Mouse (Mus musculus) right cerebral cortex, postnatal 25 days (tissue): ENCODE results near the gene Mutyh.
"Not testable (repeated sequence)": the region's sequence is repeated elsewhere in the genome, so short reads cannot be mapped to it uniquely, and the experiment has no call there.

Experiments
- DNase-seq: peaks from one replicate; pipeline ENCODE4 v3.0.0; 2022

The Mutyh gene

DNA sequence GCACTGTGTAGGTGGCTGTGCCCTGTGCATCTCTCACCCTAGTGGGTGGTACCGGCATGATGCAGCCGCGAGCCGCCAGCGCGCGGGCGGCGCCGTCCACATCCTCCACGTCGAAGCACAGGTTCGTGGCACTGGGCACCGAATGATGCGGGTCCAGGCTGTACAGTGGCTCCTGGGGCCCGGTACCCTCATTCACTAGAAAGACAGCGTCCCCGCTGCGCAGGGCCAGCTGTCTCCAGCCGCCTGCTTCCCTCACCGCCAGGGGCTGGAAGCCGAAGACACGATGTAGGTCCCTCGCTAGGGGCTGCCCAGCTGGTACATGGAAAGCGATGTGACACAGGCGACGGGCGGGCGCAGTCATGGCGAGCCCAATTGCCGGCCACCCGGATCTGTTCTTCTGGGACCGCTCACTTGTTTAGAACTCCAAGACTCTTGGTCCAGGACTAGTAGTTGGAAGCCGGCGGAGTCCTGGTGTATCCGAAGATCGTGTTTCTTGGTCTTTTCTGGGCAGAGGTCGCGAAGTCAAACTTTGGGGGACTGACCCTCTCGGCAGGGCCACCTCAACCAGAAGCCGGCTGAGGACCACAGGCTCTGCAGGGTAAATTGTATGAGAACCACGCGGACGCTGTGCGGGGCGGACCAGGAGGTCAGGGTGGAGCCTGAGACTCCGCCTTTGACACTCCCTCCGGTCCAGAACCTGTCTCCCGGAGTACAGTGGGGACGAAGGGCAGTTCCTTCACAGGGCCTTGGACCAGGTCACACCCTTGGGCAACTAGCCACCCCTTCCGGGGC, 13.6 kb downstream of the Mutyh start:
- DNase-seq: peak; percentile 14

DNA sequence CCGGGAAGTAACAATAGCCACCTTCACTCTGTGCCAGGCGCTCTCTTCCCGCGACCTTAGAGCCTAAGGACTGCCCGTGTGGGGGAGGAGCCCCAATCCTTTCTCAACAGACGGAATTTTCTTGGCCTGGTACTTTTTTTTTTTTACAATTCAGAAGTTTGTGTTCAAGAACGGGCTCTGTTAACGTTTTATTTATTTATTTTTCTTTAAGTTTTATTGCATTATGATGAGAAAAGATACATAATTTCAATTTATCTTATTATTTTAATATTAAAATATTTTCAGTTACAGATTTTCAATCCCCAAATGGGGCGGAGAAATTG, 14.1 kb downstream of the Mutyh start, which contains the start of gene Hpdl:
TSS of gene Hpdl (minus strand) at position 14 of the 323 bp plus-strand sequence.
- no peak for DNase-seq

DNA sequence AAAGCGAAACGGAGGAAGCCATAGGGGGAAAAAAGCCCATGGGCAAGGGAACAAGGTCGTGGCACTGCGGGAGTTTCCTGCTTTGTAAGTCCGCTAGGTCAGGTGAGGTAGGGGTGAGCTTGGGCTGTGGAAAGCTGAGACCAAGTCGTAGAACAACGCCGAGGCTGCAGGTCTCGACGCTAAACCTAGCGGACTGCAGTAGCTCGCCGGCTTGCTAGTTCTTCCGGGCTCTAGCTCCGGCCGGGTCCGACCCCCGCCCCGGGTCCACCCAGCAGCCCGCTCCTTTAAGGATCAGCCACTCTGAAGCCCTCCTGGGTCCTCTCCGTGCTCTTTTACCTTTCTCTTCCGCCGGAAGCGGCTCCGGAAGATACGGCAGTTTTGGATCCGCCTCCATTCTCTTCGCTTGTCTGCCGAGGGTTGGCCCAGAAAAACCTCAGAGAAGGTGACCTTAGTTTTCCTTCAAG, 17.1 kb downstream of the Mutyh start:
- DNase-seq: peak; percentile 73

DNA sequence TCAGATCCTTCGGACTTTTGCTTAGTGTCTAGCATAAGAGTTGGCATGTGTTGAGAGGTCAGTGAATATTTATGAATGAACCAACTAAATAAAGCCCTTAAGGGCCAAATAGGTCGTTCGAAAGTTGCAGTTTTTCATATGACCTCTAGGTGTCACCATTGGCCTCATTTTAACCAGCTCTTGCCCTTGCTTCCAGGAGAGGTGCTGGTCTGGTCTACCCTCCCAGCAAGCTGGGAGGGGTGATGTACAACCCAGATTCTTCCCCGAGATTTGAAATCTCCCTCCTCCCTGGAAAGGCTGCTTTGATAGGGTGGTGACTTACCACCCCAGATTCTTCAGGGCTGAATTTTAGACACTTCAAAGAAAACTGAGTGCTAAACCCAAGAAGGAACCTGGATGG, 20.3 kb downstream of the Mutyh start:
- DNase-seq: no peak

DNA sequence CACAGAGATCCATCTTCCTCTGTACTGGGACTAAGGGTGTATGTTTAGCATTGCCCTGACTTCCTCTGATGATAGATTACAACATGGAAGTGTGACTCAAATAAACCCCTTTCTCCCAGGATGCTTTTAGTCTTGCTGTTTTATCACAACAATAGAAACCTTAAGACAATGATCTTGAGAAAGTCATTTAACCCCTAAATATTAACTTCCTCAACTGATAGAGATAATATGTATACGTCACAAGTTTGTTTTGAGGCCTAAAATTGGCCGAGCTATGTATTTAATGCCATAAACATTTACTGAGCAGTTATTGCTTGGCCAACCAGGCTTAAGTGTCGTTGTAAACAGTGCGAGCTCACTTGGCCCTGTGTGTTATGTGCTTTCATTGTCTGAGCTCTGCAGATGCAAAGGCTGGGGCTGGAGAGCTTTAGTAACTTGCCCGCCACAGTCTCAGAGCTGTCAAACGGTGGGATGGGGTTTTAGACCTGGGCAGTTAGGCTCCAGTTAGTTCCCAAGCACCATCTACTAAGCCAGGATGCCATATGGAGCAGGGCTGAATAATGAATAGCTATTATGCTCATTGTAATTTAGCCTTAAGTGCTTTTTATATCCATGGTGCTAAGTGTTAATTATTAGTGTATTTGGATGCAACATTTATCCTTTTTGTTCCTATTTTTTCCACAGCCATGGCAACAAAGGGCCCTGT, 22.0 kb downstream of the Mutyh start:
- no peak for DNase-seq

DNA sequence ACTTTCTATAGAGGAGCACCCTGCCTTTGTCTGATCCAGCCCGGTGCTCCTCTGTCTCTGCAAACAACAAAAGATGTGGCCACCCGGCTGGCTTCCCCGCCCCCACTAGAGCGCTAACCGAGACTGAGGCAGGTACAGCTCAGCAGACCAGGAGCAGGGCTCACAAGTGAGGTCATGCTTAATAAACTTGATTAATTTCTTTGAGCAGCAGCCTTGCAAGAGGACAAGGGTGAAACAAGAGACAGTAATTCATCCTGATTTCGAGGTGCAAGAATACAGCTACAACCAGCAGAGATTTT, 22.5 kb downstream of the Mutyh start:
- DNase-seq: no peak

DNA sequence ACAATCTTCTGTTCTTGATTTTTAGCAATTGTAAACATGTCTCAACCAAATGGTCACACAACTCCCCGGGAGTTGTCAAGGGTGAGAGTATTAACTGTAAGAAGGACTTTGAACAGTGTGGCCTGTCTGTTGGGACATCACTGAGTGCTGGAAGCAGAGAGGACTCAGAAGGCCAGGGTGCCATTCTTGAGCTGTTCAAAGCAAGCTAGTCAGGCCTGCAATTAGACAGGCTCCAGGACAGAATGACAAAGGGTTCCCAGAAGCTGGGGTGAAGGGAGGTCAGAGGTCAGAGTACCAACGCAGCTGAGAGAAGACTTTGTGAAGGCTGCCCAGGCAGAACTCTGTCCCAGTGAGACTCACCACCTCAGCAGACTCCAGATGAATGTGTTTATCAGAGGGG, 31.5 kb downstream of the Mutyh start:
- no peak for DNase-seq

DNA sequence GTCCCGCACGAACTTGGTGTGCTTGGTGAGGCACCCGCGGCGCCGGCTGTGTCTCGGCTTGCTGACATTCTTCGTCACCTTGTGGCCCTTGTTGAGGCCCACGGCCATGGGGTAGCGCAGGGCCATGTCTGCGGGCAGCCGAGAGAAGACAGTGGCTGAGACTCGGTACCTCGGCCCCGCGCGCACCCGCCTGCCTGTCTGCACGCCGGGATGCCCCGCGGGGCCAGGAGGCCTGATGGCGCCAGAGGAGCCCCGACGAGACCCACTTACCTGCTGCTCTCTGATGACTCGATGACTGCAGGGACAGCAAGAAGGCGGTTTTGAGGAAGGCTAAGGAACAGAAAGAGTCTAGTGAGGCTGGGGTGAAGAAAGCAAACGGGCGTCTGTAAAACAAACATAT, 32.6 kb downstream of the Mutyh start:
- not testable (repeated sequence) for DNase-seq

DNA sequence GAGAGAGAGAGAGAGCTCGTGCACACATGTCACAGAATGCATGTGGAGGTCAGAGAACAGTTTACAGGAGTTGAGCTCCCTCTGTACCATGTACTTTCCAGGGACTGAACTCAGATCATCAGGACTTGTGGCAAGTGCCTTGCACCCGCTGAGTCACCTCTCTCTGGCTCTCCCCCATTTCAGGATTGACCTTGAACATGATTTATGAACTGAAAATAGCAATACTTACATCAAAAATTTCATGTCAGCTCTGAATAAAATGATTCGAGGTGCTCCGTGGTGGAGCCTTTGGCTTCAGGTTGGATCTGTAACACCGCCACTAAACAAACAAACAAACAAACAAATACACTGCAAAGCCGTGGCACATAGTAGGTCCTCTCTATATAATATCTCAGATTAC, 33.3 kb downstream of the Mutyh start:
- no peak for DNase-seq

DNA sequence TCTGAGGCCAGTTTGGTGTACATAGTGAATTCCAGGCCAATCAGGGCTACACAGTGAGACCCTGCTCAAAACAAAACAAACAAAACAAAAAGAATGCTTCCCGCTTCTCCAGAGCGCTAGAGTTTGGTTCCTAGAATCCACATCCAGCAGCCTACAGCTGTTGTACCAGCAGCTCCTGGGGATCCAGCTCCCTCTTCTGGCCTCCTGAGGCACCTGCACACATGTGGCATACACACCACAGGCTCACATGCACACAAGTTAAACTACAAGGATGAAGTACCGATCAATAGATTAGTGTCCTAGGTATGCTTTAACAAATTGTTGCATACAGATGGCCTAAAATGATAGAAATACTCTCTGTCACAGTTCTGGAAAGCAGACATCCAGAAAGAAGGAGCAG, 36.8 kb downstream of the Mutyh start:
- DNase-seq: no peak

DNA sequence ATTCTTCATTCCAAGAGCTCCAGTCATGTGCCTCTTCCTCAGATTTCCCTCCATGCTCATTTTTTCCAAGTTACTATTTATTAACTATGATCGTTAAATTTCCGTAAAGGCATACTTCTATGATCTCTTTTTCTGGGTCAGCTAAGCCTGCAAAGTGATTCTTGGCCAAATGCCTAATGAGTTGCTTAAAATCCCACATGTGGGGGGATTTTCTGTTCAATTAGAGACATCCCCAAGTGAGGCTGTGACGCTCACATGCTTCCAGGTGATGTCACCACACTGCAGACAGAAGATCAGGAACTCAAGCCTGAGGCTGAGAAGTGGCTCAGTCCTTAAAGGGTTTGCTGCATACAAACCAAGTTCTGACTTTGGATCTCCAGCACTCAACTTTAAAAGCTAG, 42.4 kb downstream of the Mutyh start:
- DNase-seq: no peak

DNA sequence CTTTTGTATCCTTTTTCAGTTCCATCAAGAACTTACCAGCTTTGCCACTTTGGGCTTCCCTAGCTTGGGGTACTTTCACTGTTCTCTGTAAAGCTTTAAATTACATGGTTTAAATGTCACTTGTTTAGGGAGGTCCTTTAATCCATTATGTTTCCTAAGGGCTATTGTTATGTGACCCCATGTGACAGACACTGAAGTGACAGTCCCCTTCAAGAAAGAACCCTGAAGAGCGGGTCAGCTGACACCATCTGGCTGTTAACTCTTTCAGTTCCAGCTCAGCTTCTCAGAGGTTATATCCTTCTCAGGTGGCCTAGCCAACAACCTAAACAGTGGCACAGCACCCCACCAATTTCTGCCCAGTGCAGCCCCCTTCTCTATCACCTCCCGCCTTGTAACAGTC, 46.8 kb downstream of the Mutyh start:
- DNase-seq: no peak

DNA sequence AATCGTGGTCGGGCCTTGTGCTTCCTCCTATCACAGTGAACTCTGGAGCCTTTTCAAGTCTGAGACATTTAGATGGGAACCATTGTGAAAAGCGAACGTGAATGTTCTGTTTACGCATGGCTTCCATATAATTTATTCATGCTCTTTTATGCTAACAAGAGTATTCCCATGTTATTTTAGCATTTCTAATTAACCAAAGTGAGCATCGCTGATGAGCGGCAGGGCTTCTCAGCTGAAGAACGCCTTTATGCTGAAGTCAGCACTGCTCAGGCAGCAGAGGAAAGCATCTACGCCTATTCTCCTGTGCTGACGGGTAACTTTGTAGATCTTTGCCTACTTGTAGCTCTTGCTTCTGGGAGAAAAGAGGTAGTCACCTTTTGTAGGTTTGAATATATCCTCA, 49.7 kb downstream of the Mutyh start:
- no peak for DNase-seq

DNA sequence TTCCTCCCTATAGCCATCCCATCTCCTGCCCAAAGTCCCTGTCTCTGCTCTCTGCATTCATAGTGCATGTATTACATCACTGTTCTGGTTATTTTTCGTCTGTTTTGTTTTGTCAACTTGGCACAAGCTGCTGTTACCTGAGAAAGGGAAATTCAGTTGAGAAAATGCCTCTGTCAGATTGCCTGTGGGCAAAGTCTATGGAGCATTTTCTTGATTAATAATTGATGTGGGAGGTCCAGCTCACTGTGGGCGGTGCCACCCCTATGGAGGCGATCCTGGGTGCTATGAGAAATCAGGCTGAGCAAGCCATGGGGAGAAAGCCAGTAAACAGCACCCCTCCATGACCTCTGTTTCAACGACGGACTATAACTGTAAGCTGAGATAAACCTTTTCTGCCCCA, 52.2 kb downstream of the Mutyh start:
- DNase-seq: no peak

DNA sequence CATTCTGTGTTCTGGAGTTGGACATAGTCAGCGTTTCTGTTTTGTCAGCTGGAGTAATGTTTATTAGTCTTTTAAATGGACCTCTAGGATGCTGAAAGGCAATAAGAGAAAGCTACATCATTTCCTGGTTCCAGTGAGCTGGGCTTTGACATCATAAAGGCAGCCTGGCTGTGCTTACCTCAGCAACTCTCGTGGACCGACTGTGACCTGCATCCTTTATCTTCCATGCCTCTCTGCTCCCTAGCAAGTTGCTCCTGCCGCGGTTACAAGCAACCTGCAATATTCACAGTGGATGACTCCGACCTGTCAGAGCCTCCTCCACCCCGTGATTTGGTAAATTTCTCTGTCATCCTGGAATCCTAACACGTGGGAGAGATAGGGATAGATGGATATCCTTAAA, 54.5 kb downstream of the Mutyh start:
- DNase-seq: no peak
